Mouse (Mus musculus) heart, postnatal 0 days (tissue): ENCODE results near the gene Sez6l.

ENCODE experiments used
- CTCF ChIP-seq: IDR thresholded peaks from 2 replicates; pipeline ENCODE4 v1.5.1; 2016; ENCODE audit warnings: antibody characterized with exemption, control low read depth, low read depth
- EP300 ChIP-seq: IDR thresholded peaks from 2 replicates; pipeline ENCODE4 v1.6.1; 2016; ENCODE audit warnings: antibody characterized with exemption, low read depth

DNA sequence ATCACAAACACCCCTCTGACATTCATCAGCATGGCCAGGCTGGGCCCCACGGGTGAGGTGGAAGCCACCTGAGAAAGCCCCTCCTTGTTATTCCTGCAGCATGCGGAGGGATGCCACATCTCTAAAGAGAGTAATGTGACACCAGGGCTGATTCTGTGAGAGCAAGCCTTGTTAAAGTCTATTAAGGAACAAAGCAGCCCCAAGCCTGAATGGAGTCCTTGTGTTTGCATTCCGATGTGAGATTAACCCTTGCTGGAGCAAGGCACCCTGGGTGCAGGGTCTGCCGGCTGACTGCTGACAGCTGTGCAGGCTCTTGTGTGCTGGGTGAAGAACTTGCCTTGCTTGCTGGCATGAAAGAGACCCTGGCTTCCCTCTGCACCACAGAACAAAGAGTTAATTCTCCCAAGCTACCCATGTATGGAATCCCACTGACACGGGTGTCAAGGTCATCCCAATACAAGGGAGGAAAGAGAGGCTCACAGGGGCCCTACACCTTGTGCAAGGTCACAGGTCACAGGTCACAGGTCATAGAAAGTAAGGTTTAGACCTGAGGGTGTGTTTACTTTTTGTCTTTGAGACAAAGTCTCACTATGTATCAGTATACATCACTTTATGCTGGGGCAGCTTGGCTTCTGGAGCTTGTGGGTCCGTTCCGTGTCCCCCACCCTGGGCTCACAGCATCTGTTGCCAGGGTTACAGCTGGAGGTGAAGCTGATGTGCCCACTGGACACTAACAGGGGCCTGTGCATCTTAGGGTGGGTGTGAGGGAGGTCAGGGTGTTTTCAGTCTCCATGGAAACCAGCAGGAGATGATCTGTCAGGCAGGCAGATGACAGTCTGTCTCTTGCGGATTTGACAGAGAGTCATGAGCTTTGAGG, 55.9 kb downstream of the Sez6l start:
- no peak for TF ChIP-seq CTCF
- TF ChIP-seq EP300 = no peak
